21 mouse cellular contexts compared by ENCODE assay signal in genomic region chr5:97636357-97636756, GRCm38 (mm10).
DNase-seq lines count a peak whose midpoint lies in the region; ATAC-seq and TF ChIP-seq lines count a peak whose summit lies in the region.
"Had no signal": no experiment of that assay in that cellular context is flagged by ENCODE, and none has a peak within 500 bp of the region (broad histone marks: within the 10 kb centered on the region; RNA-seq: fewer than 3 reads in every experiment).

No protein-coding gene starts in this region.

- ATAC-seq in midbrain, embryonic 13.5 days, result peak; percentile 65; the same call in 1 of the 2 replicates
- ATAC-seq in midbrain, embryonic 14.5 days (ENCODE audit: low FRiP score, low TSS enrichment), result no peak; the same call in 1 of the 2 replicates
- ATAC-seq: forebrain, embryonic 14.5 days; forebrain, embryonic 16.5 days had no signal

- no peaks in the 10 kb centered on the region for H3K9me3 ChIP-seq in midbrain, embryonic 13.5 days
- no peaks in the 10 kb centered on the region for H3K9me3 ChIP-seq in midbrain, embryonic 14.5 days (ENCODE audit: control insufficient read depth, low read length)
- no peaks in the 10 kb centered on the region for H3K9me3 ChIP-seq in heart, embryonic 10.5 days
- H3K9me3 ChIP-seq: embryonic facial prominence, embryonic 13.5 days; embryonic facial prominence, embryonic 15.5 days; forebrain, embryonic 10.5 days; forebrain, embryonic 12.5 days had no signal

- no peaks in the 10 kb centered on the region for H3K27me3 ChIP-seq in midbrain, embryonic 13.5 days
- H3K27me3 ChIP-seq in midbrain, embryonic 14.5 days (ENCODE audit: control insufficient read depth, insufficient read depth, low read length), result no peaks in the 10 kb centered on the region
- no peaks in the 10 kb centered on the region for H3K27me3 ChIP-seq in myocyte (ENCODE audit: control insufficient read depth, insufficient read depth, insufficient read length)
- no peaks in the 10 kb centered on the region for H3K27me3 ChIP-seq in heart, embryonic 10.5 days (ENCODE audit: insufficient read depth, poor library complexity, severe bottlenecking)
- H3K27me3 ChIP-seq: embryonic facial prominence, embryonic 13.5 days; embryonic facial prominence, embryonic 15.5 days; forebrain, embryonic 12.5 days had no signal

- no peak overlapping the region for H3K4me2 ChIP-seq in midbrain, embryonic 13.5 days (replicated peaks)
- no peak overlapping the region for H3K4me2 ChIP-seq in midbrain, embryonic 14.5 days (ENCODE audit: low read length)
- H3K4me2 ChIP-seq in myocyte (ENCODE audit: low read depth), result no peak overlapping the region
- H3K4me2 ChIP-seq: embryonic facial prominence, embryonic 13.5 days; embryonic facial prominence, embryonic 15.5 days; forebrain, embryonic 12.5 days had no signal

- no peak overlapping the region for H3K9ac ChIP-seq in midbrain, embryonic 13.5 days (replicated peaks)
- no peak overlapping the region for H3K9ac ChIP-seq in midbrain, embryonic 14.5 days (replicated peaks; ENCODE audit: low read length)
- H3K9ac ChIP-seq: embryonic facial prominence, embryonic 13.5 days; embryonic facial prominence, embryonic 15.5 days; forebrain, embryonic 12.5 days had no signal

- TF ChIP-seq POLR2A in myocyte (IDR thresholded peaks at IDR 0.05; ENCODE audit: insufficient read length, low read depth), result no peak

- H3K36me3 ChIP-seq in midbrain, embryonic 13.5 days, result no peaks in the 10 kb centered on the region
- H3K36me3 ChIP-seq in midbrain, embryonic 14.5 days (ENCODE audit: control insufficient read depth, insufficient read depth, low read length), result no peaks in the 10 kb centered on the region
- H3K36me3 ChIP-seq in myocyte (ENCODE audit: control insufficient read depth, insufficient read depth), result no peaks in the 10 kb centered on the region
- no peaks in the 10 kb centered on the region for H3K36me3 ChIP-seq in heart, embryonic 10.5 days
- H3K36me3 ChIP-seq: embryonic facial prominence, embryonic 13.5 days; embryonic facial prominence, embryonic 15.5 days; forebrain, embryonic 10.5 days; forebrain, embryonic 12.5 days had no signal

- H3ac ChIP-seq in myocyte (ENCODE audit: control insufficient read depth, insufficient read length), result no peak overlapping the region

- no peaks in the 10 kb centered on the region for H3K79me2 ChIP-seq in myocyte (ENCODE audit: control insufficient read depth, insufficient read depth)

- peak; percentile 23 to 41 for DNase-seq in cerebellum, postnatal 14 days
- no peak for DNase-seq in cerebellum, postnatal 36 days
- DNase-seq in midbrain, embryonic 14.5 days, result no peak
- DNase-seq in retina, postnatal 1 day, result peak; percentile 47
- DNase-seq in retina, embryonic 14.5 days (ENCODE audit: low spot score), result no peak
- DNase-seq in heart, embryonic 10.5 days (ENCODE audit: low spot score), result no peak
- DNase-seq: adrenal gland, adult 2 months; adrenal gland, postnatal 10 days; adrenal gland, postnatal 25 days; cerebellum, adult 11 months; cerebellum, adult 9-10 months; embryo, embryonic 11 days had no signal

- WGBS in midbrain, embryonic 13.5 days, result 66% methylated on average over 7 of the region's 7 CpGs
- WGBS in midbrain, embryonic 14.5 days, result 65% methylated on average over 7 of the region's 7 CpGs
- WGBS in heart, embryonic 10.5 days, result 78% methylated on average over 7 of the region's 7 CpGs

- H3K4me1 ChIP-seq in midbrain, embryonic 13.5 days (replicated peaks), result no peaks in the 10 kb centered on the region
- no peaks in the 10 kb centered on the region for H3K4me1 ChIP-seq in midbrain, embryonic 14.5 days (ENCODE audit: control insufficient read depth, insufficient read depth, low read length)
- H3K4me1 ChIP-seq in heart, embryonic 10.5 days, result no peaks in the 10 kb centered on the region
- H3K4me1 ChIP-seq: embryonic facial prominence, embryonic 13.5 days; embryonic facial prominence, embryonic 15.5 days; forebrain, embryonic 12.5 days had no signal

- H3K4me3 ChIP-seq in midbrain, embryonic 13.5 days (replicated peaks), result no peak overlapping the region
- H3K4me3 ChIP-seq in midbrain, embryonic 14.5 days (replicated peaks; ENCODE audit: low read depth, low read length), result no peak overlapping the region
- H3K4me3 ChIP-seq in myocyte, result no peak overlapping the region
- H3K4me3 ChIP-seq in heart, embryonic 10.5 days, result no peak overlapping the region
- H3K4me3 ChIP-seq: embryonic facial prominence, embryonic 13.5 days; embryonic facial prominence, embryonic 15.5 days; erythroblast, embryonic 14.5 days; forebrain, embryonic 10.5 days; forebrain, embryonic 12.5 days had no signal

- no peak overlapping the region for H3K27ac ChIP-seq in midbrain, embryonic 13.5 days
- no peak overlapping the region for H3K27ac ChIP-seq in midbrain, embryonic 14.5 days (replicated peaks; ENCODE audit: low read depth, low read length)
- no peak overlapping the region for H3K27ac ChIP-seq in heart, embryonic 10.5 days
- H3K27ac ChIP-seq: embryonic facial prominence, embryonic 13.5 days; embryonic facial prominence, embryonic 15.5 days; forebrain, embryonic 10.5 days; forebrain, embryonic 12.5 days had no signal

TF ChIP-seq in myocyte, 11 proteins besides CTCF, POLR2A, EP300 and RAD21:
- TF ChIP-seq MAX (IDR thresholded peaks at IDR 0.05; ENCODE audit: low read depth) (no peak), USF1 (IDR thresholded peaks at IDR 0.05; ENCODE audit: low read depth) (no peak), E2F4 (IDR thresholded peaks at IDR 0.05; ENCODE audit: insufficient read depth) (no peak), TCF3 (IDR thresholded peaks at IDR 0.05; ENCODE audit: insufficient read length, low read depth) (peak; percentile 23), SRF (IDR thresholded peaks at IDR 0.05; ENCODE audit: control insufficient read depth, insufficient read length, low read depth) (no peak), MYOD1 (IDR thresholded peaks at IDR 0.05; ENCODE audit: control insufficient read depth in 1 of 3, insufficient read length in 2 of 3, low read depth in 2 of 3) (peak in 2 of 3 experiments; percentile 53 to 59), REST (IDR thresholded peaks at IDR 0.05; ENCODE audit: insufficient read depth, insufficient read length) (no peak), MYOG (IDR thresholded peaks at IDR 0.05; ENCODE audit: control insufficient read depth in 1 of 3, insufficient read depth in 1 of 3, insufficient read length in 2 of 3, low read depth in 2 of 3) (peak in 2 of 3 experiments; percentile 54 to 86), TCF12 (IDR thresholded peaks at IDR 0.05; ENCODE audit: insufficient read depth, poor library complexity, severe bottlenecking) (no peak), CEBPB (IDR thresholded peaks at IDR 0.05; ENCODE audit: insufficient read depth, poor library complexity, severe bottlenecking) (no peak), POLR2AphosphoS2 (IDR thresholded peaks at IDR 0.05; ENCODE audit: insufficient read length, low read depth) (no peak)

Comparison
In these comparisons a context has a peak if more than half of its experiments do, and no peak if none do; other contexts are left out.
1. DNase-seq: peak in cerebellum, postnatal 14 days (2 of 2) and retina, postnatal 1 day (single experiment); none in cerebellum, postnatal 36 days (0 of 2), midbrain, embryonic 14.5 days (single experiment), retina, embryonic 14.5 days (single experiment) and heart, embryonic 10.5 days (single experiment).